Mouse (Mus musculus) forebrain, embryonic 14.5 days (tissue): ENCODE results near the gene Rbks. TPM values are rescaled to one million over a fixed set of nuclear protein-coding genes. Genes with fewer than 3 reads are reported as not detected.

Source experiments
- ATAC-seq: fragments of 200-750 bp; cut with Nextera tagmentation; 2 replicates; pipeline ENCODE4 v1.8.0; 2017; ENCODE audit warnings: mild to moderate bottlenecking, moderate library complexity
- DNase-seq: peaks from one replicate; pipeline ENCODE4 v3.0.0-alpha.2; 2015; ENCODE audit warnings: low spot score
- H3K27ac ChIP-seq: fragments of 300-500 bp; sonication (generic); 2 replicates; pipeline ENCODE4 v1.5.1; 2014; ENCODE audit warnings: low read depth, mild to moderate bottlenecking, control low read depth, low read length, moderate library complexity
- H3K27me3 ChIP-seq: fragments of 300-500 bp; sonication (generic); replicated peaks from 2 replicates; pipeline ENCODE4 v1.6.1; 2014; ENCODE audit warnings: low read length, control low read depth, mixed read lengths; ENCODE audit not compliant: control insufficient read depth, insufficient read depth
- H3K36me3 ChIP-seq: fragments of 300-500 bp; sonication (generic); 2 replicates; pipeline ENCODE4 v1.6.1; 2014; ENCODE audit warnings: low read length, control low read depth; ENCODE audit not compliant: control insufficient read depth, insufficient read depth
- H3K4me1 ChIP-seq: fragments of 300-500 bp; sonication (generic); 2 replicates; pipeline ENCODE4 v1.6.1; 2014; ENCODE audit warnings: antibody characterized with exemption, low read length, control low read depth; ENCODE audit not compliant: control insufficient read depth, insufficient read depth
- H3K4me2 ChIP-seq: fragments of 300-500 bp; sonication (generic); 2 replicates; pipeline ENCODE4 v1.6.1; 2014; ENCODE audit warnings: mild to moderate bottlenecking, control low read depth, low read length
- H3K4me3 ChIP-seq: fragments of 300-500 bp; sonication (generic); 2 replicates; pipeline ENCODE4 v1.5.1; 2014; ENCODE audit warnings: low read depth, low read length, control low read depth
- H3K9ac ChIP-seq: fragments of 300-500 bp; sonication (generic); 2 replicates; pipeline ENCODE4 v1.6.1; 2014; ENCODE audit warnings: mild to moderate bottlenecking, low read length, control low read depth, moderate library complexity
- H3K9me3 ChIP-seq: fragments of 300-500 bp; sonication (generic); replicated peaks from 2 replicates; pipeline ENCODE4 v1.6.1; 2016; ENCODE audit warnings: low read length, control low read depth, mixed read lengths; ENCODE audit not compliant: control insufficient read depth
- WGBS: fragments of 180-500 bp; shearing (Covaris S2); extraction: QIAGEN DNeasy Blood & Tissue Kit; methylation state at CpG from one replicate; pipeline ENCODE4 v1.1.7; 2014; 5-methylcytosine and 5-hydroxymethylcytosine counted together
- polyA plus RNA-seq: library from polyadenylated mRNA; unstranded; fragments of >200 nt; fragmentation: Nextera tagmentation; extraction: Ambion mirVana; gene quantifications from 2 replicates; pipeline ENCODE4 v1.2.1, GENCODE M21; 2014

The Rbks gene
- polyA plus RNA-seq, 1 experiment from 2014 or later = 1.9 TPM

DNA sequence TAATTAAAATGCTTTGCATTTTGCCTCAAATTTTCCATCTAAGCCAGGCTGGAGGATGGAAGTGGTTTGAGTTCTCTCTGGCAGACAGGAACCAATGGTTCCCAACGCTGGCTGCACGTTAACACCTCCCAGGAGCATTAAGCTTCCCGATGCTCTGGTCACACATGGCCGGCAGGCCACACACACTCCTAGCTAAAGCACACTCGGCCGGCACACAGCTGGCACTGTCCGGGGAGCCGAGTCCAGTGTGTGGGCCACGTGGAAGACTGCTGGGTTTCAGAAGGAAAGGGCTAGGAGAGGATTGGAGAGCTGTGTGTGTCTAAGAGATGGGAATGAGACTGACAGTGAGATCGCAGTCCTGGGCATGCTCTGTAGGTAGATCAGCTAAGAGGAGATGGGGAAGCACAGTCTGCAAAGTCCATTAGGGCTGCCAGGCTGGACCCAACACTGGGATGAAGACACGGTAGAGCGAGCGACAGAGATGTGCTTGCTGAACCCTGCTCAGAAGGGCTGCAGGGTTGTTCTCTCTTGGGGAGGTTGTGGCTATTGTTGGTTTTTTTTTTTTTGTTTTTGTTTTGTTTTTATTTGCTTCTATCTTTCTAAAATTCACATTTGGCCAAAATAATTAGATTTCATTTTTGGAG is 29.0 kb downstream of the Rbks start:
- ATAC-seq = no peak
- Histone ChIP-seq H3K27ac (no peak overlapping the region), H3K4me2 (no peak overlapping the region), H3K9me3 (no peaks in the 10 kb centered on the region), H3K9ac (no peak overlapping the region), H3K36me3 (no peaks in the 10 kb centered on the region), H3K27me3 (no peaks in the 10 kb centered on the region), H3K4me3 (no peak overlapping the region), H3K4me1 (no peaks in the 10 kb centered on the region)
- DNase-seq = no peak
- WGBS = 83% methylated on average over 13 of the region's 13 CpGs

DNA sequence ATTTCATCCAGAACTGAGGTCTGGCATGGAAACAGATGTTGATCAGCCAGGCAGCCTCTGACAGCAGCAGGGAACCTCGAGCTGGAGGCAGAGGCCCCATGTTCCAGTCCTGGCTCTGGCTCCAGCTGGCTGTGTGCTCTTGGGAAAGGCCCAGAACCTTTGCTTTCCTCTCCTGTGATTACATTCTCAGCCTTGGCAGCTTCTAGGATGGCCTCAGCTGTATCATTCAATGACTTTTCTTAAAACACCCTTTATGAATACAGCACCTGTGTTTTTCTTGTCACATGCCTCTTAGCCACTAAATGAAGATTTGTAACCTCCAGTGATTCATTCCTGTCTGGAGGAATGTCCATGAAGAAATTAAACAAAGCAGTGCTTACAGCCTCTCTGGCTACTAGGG is 31.3 kb downstream of the Rbks start:
- H3K9me3 ChIP-seq = no peaks in the 10 kb centered on the region
- no peaks in the 10 kb centered on the region for H3K36me3 ChIP-seq
- H3K4me3 ChIP-seq = no peak overlapping the region
- ATAC-seq = no peak
- H3K9ac ChIP-seq = no peak overlapping the region
- H3K4me2 ChIP-seq = no peak overlapping the region
- DNase-seq = no peak
- H3K27me3 ChIP-seq = no peaks in the 10 kb centered on the region
- H3K4me1 ChIP-seq = no peaks in the 10 kb centered on the region
- WGBS = 35% methylated on average over 1 of the region's 1 CpGs
- no peak overlapping the region for H3K27ac ChIP-seq

DNA sequence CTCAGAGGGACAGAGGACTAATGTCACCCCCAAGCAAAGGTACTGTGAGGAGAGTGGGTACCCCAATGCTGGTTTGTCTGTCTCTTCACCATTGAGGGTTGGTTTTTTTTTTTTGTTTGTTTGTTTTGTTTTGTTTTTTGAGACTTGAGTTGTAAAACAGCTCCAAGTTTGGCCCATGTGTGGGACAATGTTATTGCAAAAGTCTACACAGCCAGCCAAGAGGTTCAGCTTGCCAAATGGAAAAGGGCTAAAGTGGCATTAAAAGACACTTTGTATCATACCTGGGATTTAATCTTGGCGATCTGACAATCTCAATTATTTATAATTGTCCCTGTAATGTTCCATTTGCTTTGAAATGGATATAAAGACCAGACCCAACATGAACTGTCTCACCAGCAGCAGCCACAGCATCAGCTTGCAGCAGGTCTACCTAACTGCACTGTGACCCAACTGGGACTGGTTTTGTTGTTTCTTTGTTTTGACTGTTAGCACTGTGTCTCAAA is 41.7 kb downstream of the Rbks start:
- Histone ChIP-seq H3K36me3 (no peaks in the 10 kb centered on the region), H3K9me3 (no peaks in the 10 kb centered on the region), H3K4me2 (no peak overlapping the region), H3K27me3 (no peaks in the 10 kb centered on the region), H3K9ac (no peak overlapping the region), H3K27ac (no peak overlapping the region), H3K4me3 (no peak overlapping the region), H3K4me1 (no peaks in the 10 kb centered on the region)
- DNase-seq (no peak), ATAC-seq (no peak)
- WGBS = 95% methylated on average over 1 of the region's 1 CpGs

DNA sequence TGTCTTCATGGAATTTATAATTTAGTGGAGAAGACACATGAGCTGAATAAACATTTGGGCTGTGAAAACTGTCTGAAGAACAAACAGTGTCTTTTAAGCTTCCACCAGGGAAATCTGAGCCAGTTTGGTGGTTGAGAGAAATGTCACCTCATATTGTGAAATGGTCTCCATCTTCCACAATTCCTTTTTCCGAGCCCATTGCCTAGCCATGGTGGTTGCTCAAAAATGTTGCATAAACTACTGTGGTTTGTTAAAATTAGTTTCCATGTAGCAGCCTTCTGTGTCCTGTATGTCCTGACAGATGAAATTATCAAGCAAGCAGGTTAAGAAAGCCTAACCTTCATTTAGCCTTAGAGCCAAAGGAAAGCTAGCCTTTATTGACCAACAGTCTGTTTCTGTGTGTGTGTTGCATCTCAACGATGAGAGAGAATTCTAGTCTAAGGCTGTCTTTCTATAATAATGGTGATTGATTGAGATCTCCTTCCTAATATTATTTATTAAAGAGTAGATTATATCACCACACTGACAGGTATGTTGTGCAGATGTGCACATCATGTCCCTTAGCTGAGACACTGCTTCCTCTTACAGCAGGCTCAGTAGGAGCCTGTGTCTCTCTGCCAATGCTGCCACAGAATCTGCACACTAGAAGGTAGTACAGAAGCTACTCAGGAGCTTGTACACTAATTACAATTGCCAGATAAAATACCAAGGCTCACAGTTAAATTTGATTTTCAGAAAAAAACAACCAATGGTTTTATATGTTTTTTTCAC is 46.7 kb downstream of the Rbks start:
- WGBS = 89% methylated on average over 2 of the region's 2 CpGs
- no peak overlapping the region for H3K4me3 ChIP-seq

DNA sequence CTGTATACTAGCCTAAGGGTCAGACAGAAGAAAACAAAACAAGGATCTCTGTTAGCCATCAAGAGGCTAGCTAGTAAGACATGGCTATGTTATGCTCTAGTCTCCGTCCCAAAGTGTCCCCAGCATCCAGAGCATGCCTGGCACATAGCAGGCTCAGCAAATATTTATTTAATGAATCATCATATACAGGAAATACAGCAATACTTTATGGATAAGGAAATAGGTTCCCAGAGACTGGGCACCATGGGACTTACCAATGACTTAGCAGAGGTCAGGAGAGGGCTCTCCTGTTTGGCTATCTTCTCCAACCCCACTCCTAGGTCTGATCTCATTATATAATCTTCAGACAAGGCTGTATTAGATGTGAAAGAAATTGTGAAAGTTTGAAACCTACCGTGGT is 50.1 kb downstream of the Rbks start:
- H3K4me3 ChIP-seq = no peak overlapping the region
- no peaks in the 10 kb centered on the region for H3K27me3 ChIP-seq
- no peaks in the 10 kb centered on the region for H3K36me3 ChIP-seq
- no peak overlapping the region for H3K9ac ChIP-seq
- no peak for DNase-seq
- no peaks in the 10 kb centered on the region for H3K4me1 ChIP-seq
- H3K27ac ChIP-seq = no peak overlapping the region
- no peaks in the 10 kb centered on the region for H3K9me3 ChIP-seq
- H3K4me2 ChIP-seq = no peak overlapping the region
- 91% methylated on average over 2 of the region's 2 CpGs for WGBS
- no peak for ATAC-seq

More for the DNA sequence above, 46.7 kb downstream of the Rbks start:
- no peak for ATAC-seq
- no peak overlapping the region for H3K9ac ChIP-seq
- no peak overlapping the region for H3K27ac ChIP-seq
- H3K4me1 ChIP-seq = no peaks in the 10 kb centered on the region
- H3K36me3 ChIP-seq = no peaks in the 10 kb centered on the region
- no peak overlapping the region for H3K4me2 ChIP-seq
- no peaks in the 10 kb centered on the region for H3K9me3 ChIP-seq
- DNase-seq = no peak
- H3K27me3 ChIP-seq = no peaks in the 10 kb centered on the region

DNA sequence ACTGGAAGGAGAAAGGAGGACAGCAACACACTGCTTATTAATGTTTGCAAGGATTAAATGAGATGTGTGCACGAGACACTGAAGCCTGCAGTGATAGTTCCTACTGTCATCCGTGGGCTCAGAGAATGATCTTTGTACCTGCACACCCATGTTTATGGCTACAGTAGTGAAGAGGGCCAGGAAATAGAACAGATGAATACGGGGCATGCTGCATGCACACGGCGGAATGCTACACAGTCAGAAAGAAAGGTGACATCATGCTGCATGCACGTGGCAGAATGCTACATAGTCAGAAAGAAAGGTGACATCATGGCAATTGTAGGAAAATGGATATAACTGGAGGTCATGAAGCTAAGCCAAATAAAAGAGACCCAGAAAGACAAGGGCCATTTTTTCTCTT is 50.9 kb downstream of the Rbks start:
- 81% methylated on average over 6 of the region's 6 CpGs for WGBS
- Histone ChIP-seq H3K9ac (no peak overlapping the region), H3K27ac (no peak overlapping the region), H3K4me2 (no peak overlapping the region), H3K9me3 (no peaks in the 10 kb centered on the region), H3K27me3 (no peaks in the 10 kb centered on the region), H3K4me3 (no peak overlapping the region), H3K4me1 (no peaks in the 10 kb centered on the region), H3K36me3 (no peaks in the 10 kb centered on the region)
- ATAC-seq (no peak), DNase-seq (no peak)

DNA sequence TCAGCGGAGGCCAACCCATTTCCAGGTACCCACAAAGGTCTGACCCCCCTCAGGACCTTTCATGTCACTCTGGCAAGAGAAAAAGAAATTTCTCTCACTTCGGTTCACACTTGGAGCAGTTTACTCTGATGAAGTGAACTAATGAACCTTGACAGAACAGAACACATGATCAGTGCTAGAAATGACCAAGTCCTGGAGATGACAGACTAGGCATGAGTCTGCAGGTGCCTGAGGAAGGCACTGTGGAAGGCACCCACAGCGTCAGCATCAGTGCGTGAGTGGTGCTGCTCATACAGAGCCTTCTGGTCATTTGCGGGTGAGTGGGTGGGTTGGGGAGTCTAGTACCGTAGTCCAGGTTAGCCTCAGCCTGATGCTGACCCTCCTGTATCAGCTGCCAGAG is 51.6 kb downstream of the Rbks start:
- Histone ChIP-seq H3K4me2 (no peak overlapping the region), H3K9ac (no peak overlapping the region), H3K4me3 (no peak overlapping the region), H3K4me1 (no peaks in the 10 kb centered on the region), H3K27me3 (no peaks in the 10 kb centered on the region), H3K36me3 (no peaks in the 10 kb centered on the region), H3K27ac (no peak overlapping the region), H3K9me3 (no peaks in the 10 kb centered on the region)
- DNase-seq (no peak), ATAC-seq (no peak)
- WGBS = 91% methylated on average over 6 of the region's 6 CpGs

DNA sequence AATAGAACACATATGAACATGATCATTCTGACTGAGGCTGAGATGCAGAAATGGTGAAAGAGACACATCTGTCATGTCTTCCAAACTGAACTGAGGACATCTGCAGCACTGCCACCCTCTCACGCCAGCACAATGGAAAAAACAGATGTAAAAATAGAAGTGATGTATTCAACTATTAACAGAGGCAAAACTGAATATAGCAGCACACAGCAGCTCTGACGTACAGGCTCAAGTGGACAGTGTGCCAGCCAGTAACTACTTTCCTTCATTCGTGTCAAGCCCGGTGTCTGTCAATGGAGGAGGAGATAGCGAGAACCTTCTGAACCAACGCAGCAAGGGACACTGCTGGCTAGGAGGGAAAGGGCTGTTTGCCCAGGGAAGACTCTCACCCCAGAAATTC is 52.6 kb downstream of the Rbks start:
- Histone ChIP-seq H3K9ac (no peak overlapping the region), H3K4me2 (no peak overlapping the region), H3K27me3 (no peaks in the 10 kb centered on the region), H3K27ac (no peak overlapping the region), H3K4me3 (no peak overlapping the region), H3K4me1 (no peaks in the 10 kb centered on the region), H3K9me3 (no peaks in the 10 kb centered on the region), H3K36me3 (no peaks in the 10 kb centered on the region)
- DNase-seq (no peak), ATAC-seq (no peak)
- 92% methylated on average over 6 of the region's 6 CpGs for WGBS

DNA sequence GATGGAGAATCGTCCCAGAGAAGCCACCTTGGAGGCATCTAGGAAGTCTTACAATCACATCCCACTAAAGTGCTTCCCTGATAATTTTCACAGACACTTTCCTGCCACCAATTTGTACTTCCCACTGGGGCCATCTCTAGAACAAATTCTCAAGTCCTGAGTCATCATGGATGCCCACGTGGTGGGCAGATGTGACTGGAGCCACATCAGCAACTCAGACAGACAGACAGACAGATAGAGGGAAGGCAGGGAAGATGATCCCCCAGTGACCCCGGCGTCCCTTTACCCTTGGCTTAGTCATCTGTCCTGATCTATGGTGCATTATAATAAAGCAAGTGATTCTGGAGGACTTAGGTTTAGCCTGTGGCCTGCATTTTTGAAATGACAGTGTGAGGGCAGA is 53.2 kb downstream of the Rbks start:
- Histone ChIP-seq H3K9me3 (no peaks in the 10 kb centered on the region), H3K36me3 (no peaks in the 10 kb centered on the region), H3K27me3 (no peaks in the 10 kb centered on the region), H3K9ac (no peak overlapping the region), H3K27ac (no peak overlapping the region), H3K4me3 (no peak overlapping the region), H3K4me1 (no peaks in the 10 kb centered on the region), H3K4me2 (no peak overlapping the region)
- ATAC-seq = no peak
- WGBS = 87% methylated on average over 4 of the region's 4 CpGs
- DNase-seq = no peak
